Comparison of ENCODE assay signal across 25 mouse cellular contexts in genomic region chr7:45666161-45666560, GRCm38 (mm10). TPM values are rescaled to one million over a fixed set of nuclear protein-coding genes. Genes with fewer than 3 reads are reported as not detected.
DNase-seq lines count a peak whose midpoint lies in the region; ATAC-seq and TF ChIP-seq lines count a peak whose summit lies in the region.
"Had no signal": no experiment of that assay in that cellular context is flagged by ENCODE, and none has a peak within 500 bp of the region (broad histone marks: within the 10 kb centered on the region; RNA-seq: fewer than 3 reads in every experiment).

Gene Fut2, minus strand, starts transcription at chr7:45666394.

- no peak for TF ChIP-seq CTCF in gastrocnemius, adult 2 months (IDR thresholded peaks at IDR 0.05)

- DNase-seq in gastrocnemius, adult 2 months, result peak; percentile 8
- no peak for DNase-seq in gastrocnemius, adult 18-20 months (ENCODE audit: low spot score)
- DNase-seq in lung, postnatal 25 days (ENCODE audit: low spot score), result no peak
- DNase-seq in large intestine, adult 2 months (ENCODE audit: low read depth, low spot score), result no peak
- DNase-seq in adrenal gland, postnatal 14 days, result no peak
- DNase-seq in left cerebral cortex, postnatal 14 days (ENCODE audit: low spot score in 2 of 2), result no peak
- DNase-seq: adrenal gland, postnatal 10 days; cerebellum, adult 8-10 months; heart, postnatal 36 days; kidney, adult 8-10 months; kidney, postnatal 36 days; layer of hippocampus, adult 9-11 months; right cerebral cortex, adult 18-20 months; right cerebral cortex, postnatal 4 days; thymus, postnatal 36 days had no signal

- no peak within 1 kb of the TSS for H3K9ac ChIP-seq in lung, embryonic 15.5 days
- H3K9ac ChIP-seq in stomach, embryonic 16.5 days (ENCODE audit: low read length), result peak within 1 kb of the TSS; percentile 62
- H3K9ac ChIP-seq: forebrain, embryonic 12.5 days; heart, embryonic 15.5 days; liver, embryonic 12.5 days; neural tube, embryonic 15.5 days had no signal

- intact Hi-C loops in gastrocnemius, adult 2 months (cut with DNase I), result no loop called here
- intact Hi-C loops in left cerebral cortex, postnatal 14 days (cut with DNase I), result loop anchor here (10.0 kb wide), 1 partner anchor 61 kb away; no protein-coding TSS in a partner anchor

- no peaks in the 10 kb centered on the region for H3K27me3 ChIP-seq in lung, embryonic 15.5 days
- H3K27me3 ChIP-seq in stomach, embryonic 16.5 days (ENCODE audit: control insufficient read depth, insufficient read depth, low read length), result no peaks in the 10 kb centered on the region
- H3K27me3 ChIP-seq: heart, embryonic 15.5 days; neural tube, embryonic 15.5 days had no signal

- no peak for ATAC-seq in lung, embryonic 15.5 days (ENCODE audit: borderline replicate concordance, extremely low read depth, low FRiP score, low TSS enrichment)
- ATAC-seq in stomach, embryonic 16.5 days (ENCODE audit: insufficient read depth, low FRiP score), result peak; percentile 59; the same call in 1 of the 2 replicates
- ATAC-seq: hindbrain, embryonic 16.5 days; liver, embryonic 12.5 days; lung, postnatal 0 days had no signal

- 78% methylated on average over 7 of the region's 7 CpGs for WGBS in lung, embryonic 15.5 days
- 31% methylated on average over 7 of the region's 7 CpGs for WGBS in large intestine, adult 2 months
- 66% methylated on average over 7 of the region's 7 CpGs for WGBS in stomach, embryonic 16.5 days

- H3K9me3 ChIP-seq in lung, embryonic 15.5 days, result no peaks in the 10 kb centered on the region
- H3K9me3 ChIP-seq in stomach, embryonic 16.5 days (replicated peaks; ENCODE audit: control insufficient read depth, low read length), result no peaks in the 10 kb centered on the region
- H3K9me3 ChIP-seq: forebrain, embryonic 12.5 days; heart, embryonic 15.5 days; liver, embryonic 12.5 days; neural tube, embryonic 15.5 days had no signal

- peak within 1 kb of the TSS; percentile 11; the same call in 1 of the 2 replicates for H3K4me2 ChIP-seq in lung, embryonic 15.5 days
- H3K4me2 ChIP-seq in stomach, embryonic 16.5 days (ENCODE audit: low read depth, low read length), result peak within 1 kb of the TSS; percentile 37
- H3K4me2 ChIP-seq: forebrain, embryonic 12.5 days; heart, embryonic 15.5 days; liver, embryonic 12.5 days; midbrain, embryonic 11.5 days; neural tube, embryonic 15.5 days had no signal

- H3K36me3 ChIP-seq in lung, embryonic 15.5 days, result no peaks in the 10 kb centered on the region
- H3K36me3 ChIP-seq in stomach, embryonic 16.5 days (ENCODE audit: control insufficient read depth, insufficient read depth, low read length), result no peaks in the 10 kb centered on the region
- H3K36me3 ChIP-seq: forebrain, embryonic 12.5 days; heart, embryonic 15.5 days; liver, embryonic 12.5 days; neural tube, embryonic 15.5 days had no signal

- H3K4me3 ChIP-seq in gastrocnemius, adult 2 months, result no peak within 1 kb of the TSS
- no peak within 1 kb of the TSS for H3K4me3 ChIP-seq in lung, embryonic 15.5 days
- H3K4me3 ChIP-seq in stomach, embryonic 16.5 days (replicated peaks; ENCODE audit: low read length), result peak within 1 kb of the TSS; percentile 34
- H3K4me3 ChIP-seq: forebrain, embryonic 12.5 days; heart, embryonic 15.5 days; left cerebral cortex, adult 2 months; liver, embryonic 12.5 days; neural tube, embryonic 15.5 days had no signal

- peaks cover 20% of the 10 kb centered on the region for H3K4me1 ChIP-seq in lung, embryonic 15.5 days
- H3K4me1 ChIP-seq in stomach, embryonic 16.5 days (ENCODE audit: control insufficient read depth, insufficient read depth, low read length), result peaks cover 21% of the 10 kb centered on the region
- H3K4me1 ChIP-seq: forebrain, embryonic 12.5 days; neural tube, embryonic 15.5 days had no signal

- H3K27ac ChIP-seq in gastrocnemius, adult 2 months, result no peak within 1 kb of the TSS
- no peak within 1 kb of the TSS for H3K27ac ChIP-seq in lung, embryonic 15.5 days
- H3K27ac ChIP-seq in stomach, embryonic 16.5 days (ENCODE audit: low read length), result peak within 1 kb of the TSS; percentile 81
- H3K27ac ChIP-seq: forebrain, embryonic 12.5 days; heart, embryonic 15.5 days; left cerebral cortex, adult 2 months; liver, embryonic 12.5 days; neural tube, embryonic 15.5 days had no signal

RNA-seq across cellular contexts. Expression of gene Fut2, which starts in this region (rescaled TPM):
- total RNA-seq in gastrocnemius, adult 2 months (2021), result under 1 TPM; 0.14 to 0.28 TPM
- under 1 TPM in 1 of 2 experiments, not detected in 1; 0.11 TPM for total RNA-seq in gastrocnemius, adult 18-20 months (2021)
- 0.57 and 0.69 TPM in 2 replicates for polyA plus RNA-seq in lung, embryonic 15.5 days (2015; fragmentation: Nextera tagmentation; extraction: Ambion mirVana)
- 11.6 and 64.5 TPM in 2 replicates for polyA plus RNA-seq in large intestine, adult 2 months (2012; rRNA removed)
- polyA plus RNA-seq in stomach, embryonic 16.5 days (2015; fragmentation: Nextera tagmentation; extraction: Ambion mirVana), result 13.8 and 18.8 TPM in 2 replicates
- total RNA-seq in adrenal gland, postnatal 14 days (2021), result 0.11 TPM in 1 of 2 replicates, not detected in the other
- total RNA-seq in left cerebral cortex, postnatal 14 days (2021), result under 1 TPM; 0.19 to 0.46 TPM
- total RNA-seq: adrenal gland, postnatal 10 days had no signal
- polyA plus RNA-seq: liver, embryonic 12.5 days; midbrain, embryonic 11.5 days had no signal

Comparison
In these comparisons a context has a peak if more than half of its experiments do, and no peak if none do; other contexts are left out.
1. Peak in DNase-seq in gastrocnemius, adult 2 months; RNA of the gene not detected or under 1 TPM.